In the genomic region with DNA sequence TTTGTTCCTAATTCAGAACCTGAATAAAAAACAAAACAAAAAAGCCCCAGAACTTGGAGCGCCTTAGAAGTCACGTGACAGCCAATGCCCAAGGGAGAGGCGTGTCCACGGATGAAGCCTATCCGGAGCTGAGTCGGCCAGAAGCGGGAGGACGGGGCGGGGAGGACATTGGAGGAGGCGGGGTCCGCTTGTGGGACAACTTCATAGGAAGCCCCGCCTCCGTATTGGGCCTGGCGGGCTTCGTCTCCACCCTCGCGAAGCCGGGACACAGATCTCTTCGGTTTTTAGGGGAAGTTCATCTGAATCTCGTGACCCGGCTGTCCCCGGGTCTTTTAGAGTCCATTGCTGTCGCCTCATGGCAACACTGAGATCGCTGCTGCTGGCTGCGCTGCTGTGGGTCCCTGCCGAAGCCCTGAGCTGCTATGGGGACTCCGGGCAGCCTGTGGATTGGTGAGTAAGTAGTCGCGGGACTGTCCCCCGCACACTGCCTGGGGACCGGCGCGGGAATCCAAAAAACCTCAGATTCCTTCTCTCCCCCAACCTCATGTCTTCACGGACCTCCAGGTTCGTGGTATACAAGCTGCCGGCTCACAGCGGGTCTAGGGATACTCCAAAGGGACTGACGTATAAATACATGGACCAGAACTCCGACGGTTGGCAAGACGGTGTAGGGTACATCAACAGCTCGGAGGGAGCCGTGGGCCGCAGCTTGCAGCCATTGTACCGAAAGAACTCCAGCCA, we compare ENCODE assay signal across 8 mouse cellular contexts. TPM values are rescaled to one million over a fixed set of nuclear protein-coding genes. Genes with fewer than 3 reads are reported as not detected.
DNase-seq lines count a peak whose midpoint lies in the region; ATAC-seq and TF ChIP-seq lines count a peak whose summit lies in the region.

A gene (plus strand): TSS at position 140 of the 741 bp plus-strand sequence.

- peak within 1 kb of the TSS; percentile 85 for H3K4me2 ChIP-seq in embryonic facial prominence, embryonic 14.5 days (ENCODE audit: low read depth, low read length)
- H3K4me2 ChIP-seq in limb, embryonic 14.5 days (replicated peaks; ENCODE audit: low read depth, low read length, severe bottlenecking) = peak within 1 kb of the TSS; percentile 81
- H3K4me2 ChIP-seq in midbrain, postnatal 0 days (ENCODE audit: low read depth, low read length, poor library complexity, severe bottlenecking) = peak within 1 kb of the TSS; percentile 45

- peak; percentile 81 for DNase-seq in cerebellum, adult 11 months
- peak; percentile 99 for DNase-seq in embryonic facial prominence, embryonic 14.5 days (ENCODE audit: low spot score)
- peak; percentile 96 to 99 for DNase-seq in heart, adult 2 months
- DNase-seq in kidney, adult 8-10 months = peak; percentile 98
- peak; percentile 98 for DNase-seq in limb, embryonic 14.5 days (ENCODE audit: low spot score)
- DNase-seq in midbrain, postnatal 0 days (ENCODE audit: low spot score) = peak; percentile 95
- peak; percentile 92 to 94 for DNase-seq in spleen, postnatal 14 days (ENCODE audit: low spot score in 2 of 2)

- no peaks in the 10 kb centered on the region for H3K36me3 ChIP-seq in embryonic facial prominence, embryonic 14.5 days (ENCODE audit: control insufficient read depth, insufficient read depth, low read length)
- no peaks in the 10 kb centered on the region for H3K36me3 ChIP-seq in heart, adult 2 months (ENCODE audit: control insufficient read depth, insufficient read depth, low read length)
- H3K36me3 ChIP-seq in limb, embryonic 14.5 days (ENCODE audit: control insufficient read depth, insufficient read depth, low read length) = no peaks in the 10 kb centered on the region
- peaks cover 38% of the 10 kb centered on the region for H3K36me3 ChIP-seq in midbrain, postnatal 0 days (ENCODE audit: insufficient read depth, low read length)

- peaks cover 29% of the 10 kb centered on the region for H3K27me3 ChIP-seq in embryonic facial prominence, embryonic 14.5 days (replicated peaks; ENCODE audit: control insufficient read depth, insufficient read depth, low read length)
- H3K27me3 ChIP-seq in heart, adult 2 months (ENCODE audit: control insufficient read depth, insufficient read depth, low read length) = peaks cover 3% of the 10 kb centered on the region
- peaks cover 19% of the 10 kb centered on the region for H3K27me3 ChIP-seq in limb, embryonic 14.5 days (ENCODE audit: control insufficient read depth, insufficient read depth, low read length)
- H3K27me3 ChIP-seq in midbrain, postnatal 0 days (ENCODE audit: insufficient read depth, low read length) = no peaks in the 10 kb centered on the region; the same call in 1 of the 2 replicates

- H3K4me3 ChIP-seq in embryonic facial prominence, embryonic 14.5 days (ENCODE audit: low read depth, low read length) = peak within 1 kb of the TSS; percentile 59
- H3K4me3 ChIP-seq in heart, adult 2 months = peak within 1 kb of the TSS; percentile 64
- peak within 1 kb of the TSS; percentile 58 for H3K4me3 ChIP-seq in limb, embryonic 14.5 days (replicated peaks; ENCODE audit: low read length)
- peak within 1 kb of the TSS; percentile 29 for H3K4me3 ChIP-seq in midbrain, postnatal 0 days (ENCODE audit: low read depth, low read length)

- 2% methylated on average over 29 of the region's 45 CpGs for WGBS in embryonic facial prominence, embryonic 14.5 days
- WGBS in heart, adult 2 months = 1% methylated on average over 45 of the region's 45 CpGs
- WGBS in limb, embryonic 14.5 days = 1% methylated on average over 45 of the region's 45 CpGs
- 3% methylated on average over 45 of the region's 45 CpGs for WGBS in midbrain, postnatal 0 days

- peak; percentile 68; the same call in 1 of the 2 replicates for TF ChIP-seq POLR2A in heart, adult 2 months (IDR thresholded peaks at IDR 0.05; ENCODE audit: insufficient read depth, low read depth, low read length)
- TF ChIP-seq POLR2A in limb, embryonic 14.5 days (IDR thresholded peaks at IDR 0.05; ENCODE audit: borderline replicate concordance, extremely low read depth, insufficient read depth, insufficient read length) = no peak

- H3K27ac ChIP-seq in embryonic facial prominence, embryonic 14.5 days (replicated peaks; ENCODE audit: low read depth, low read length) = no peak within 1 kb of the TSS
- H3K27ac ChIP-seq in heart, adult 2 months = peak within 1 kb of the TSS; percentile 73
- no peak within 1 kb of the TSS for H3K27ac ChIP-seq in limb, embryonic 14.5 days (replicated peaks; ENCODE audit: low read depth, low read length)
- H3K27ac ChIP-seq in midbrain, postnatal 0 days (ENCODE audit: low read depth, low read length) = 0 out of 2 replicates have a peak within 1 kb of the TSS, but pooled peaks have one; percentile 32

- no peaks in the 10 kb centered on the region for H3K9me3 ChIP-seq in embryonic facial prominence, embryonic 14.5 days (ENCODE audit: control insufficient read depth, low read length)
- no peaks in the 10 kb centered on the region for H3K9me3 ChIP-seq in limb, embryonic 14.5 days (ENCODE audit: control insufficient read depth, low read length)
- no peaks in the 10 kb centered on the region for H3K9me3 ChIP-seq in midbrain, postnatal 0 days (ENCODE audit: low read length)

- no peaks in the 10 kb centered on the region for H3K79me2 ChIP-seq in heart, adult 2 months (replicated peaks; ENCODE audit: control insufficient read depth, insufficient read depth, low read length)

- peak; percentile 23; the same call in 1 of the 2 replicates for TF ChIP-seq EP300 in heart, adult 2 months (IDR thresholded peaks at IDR 0.05; ENCODE audit: insufficient read depth, low read depth, low read length)

- no peak for ATAC-seq in cerebellum, adult (ENCODE audit: insufficient number of reproducible peaks, low FRiP score, low TSS enrichment)
- peak; percentile 92 for ATAC-seq in embryonic facial prominence, embryonic 14.5 days (ENCODE audit: low read depth)
- peak; percentile 92 for ATAC-seq in limb, embryonic 14.5 days (ENCODE audit: low FRiP score, low read depth)
- peak; percentile 63; the same call in 1 of the 2 replicates for ATAC-seq in midbrain, postnatal 0 days (ENCODE audit: low FRiP score)

- peak within 1 kb of the TSS; percentile 74 for H3K9ac ChIP-seq in embryonic facial prominence, embryonic 14.5 days (ENCODE audit: low read depth, low read length)
- H3K9ac ChIP-seq in heart, adult 2 months (ENCODE audit: low read depth, low read length) = peak within 1 kb of the TSS; percentile 78
- peak within 1 kb of the TSS; percentile 71 for H3K9ac ChIP-seq in limb, embryonic 14.5 days (ENCODE audit: low read depth, low read length, severe bottlenecking)
- H3K9ac ChIP-seq in midbrain, postnatal 0 days (replicated peaks; ENCODE audit: low read length, poor library complexity, severe bottlenecking) = peak within 1 kb of the TSS; percentile 39

- TF ChIP-seq CTCF in heart, adult 2 months (IDR thresholded peaks at IDR 0.05) = no peak
- TF ChIP-seq CTCF in midbrain, postnatal 0 days (IDR thresholded peaks at IDR 0.05) = no peak

- H3K4me1 ChIP-seq in embryonic facial prominence, embryonic 14.5 days (ENCODE audit: control insufficient read depth, insufficient read depth, low read length) = peaks cover 9% of the 10 kb centered on the region; the same call in 1 of the 2 replicates
- H3K4me1 ChIP-seq in heart, adult 2 months (ENCODE audit: control insufficient read depth, insufficient read depth, low read length) = peaks cover 1% of the 10 kb centered on the region; the same call in 1 of the 2 replicates
- H3K4me1 ChIP-seq in limb, embryonic 14.5 days (ENCODE audit: control insufficient read depth, insufficient read depth, low read length) = peaks cover 10% of the 10 kb centered on the region
- no peaks in the 10 kb centered on the region for H3K4me1 ChIP-seq in midbrain, postnatal 0 days (ENCODE audit: insufficient read depth, low read length)

- intact Hi-C loops in heart, adult 2 months (cut with DNase I) = no loop called here

RNA-seq across cellular contexts. Expression of the gene that starts here (rescaled TPM):
- polyA plus RNA-seq in embryonic facial prominence, embryonic 14.5 days (2014; fragmentation: Nextera tagmentation; extraction: Ambion mirVana) = 10.1 and 11.5 TPM in 2 replicates
- 1 to 10 TPM; 6.5 to 9.6 TPM for total RNA-seq in heart, adult 2 months (2021)
- 9.2 and 10.9 TPM in 2 replicates for polyA plus RNA-seq in heart, adult 2 months (2012; rRNA removed)
- 18.5 and 20.5 TPM in 2 replicates for polyA plus RNA-seq in limb, embryonic 14.5 days (2012; rRNA removed)
- polyA plus RNA-seq in limb, embryonic 14.5 days (2014; fragmentation: Nextera tagmentation; extraction: Ambion mirVana) = 13.8 and 15.4 TPM in 2 replicates
- 4.3 and 5.7 TPM in 2 replicates for total RNA-seq in midbrain, postnatal 0 days (2014; rRNA removed)
- polyA plus RNA-seq in midbrain, postnatal 0 days (2015; fragmentation: Nextera tagmentation; extraction: Ambion mirVana) = 6.7 and 8.2 TPM in 2 replicates

Comparison
In these comparisons a context has a peak if more than half of its experiments do, and no peak if none do; other contexts are left out.
1. H3K27ac ChIP-seq: peak in heart, adult 2 months (single experiment) and midbrain, postnatal 0 days (single experiment); none in embryonic facial prominence, embryonic 14.5 days (single experiment) and limb, embryonic 14.5 days (single experiment).
2. Peak in every context shown above with its lines, with median percentiles within 50 percentile points of each other: DNase-seq, H3K4me2 ChIP-seq, H3K4me3 ChIP-seq and H3K9ac ChIP-seq.